ENCODE assay signal across 11 mouse cellular contexts in the genomic region with DNA sequence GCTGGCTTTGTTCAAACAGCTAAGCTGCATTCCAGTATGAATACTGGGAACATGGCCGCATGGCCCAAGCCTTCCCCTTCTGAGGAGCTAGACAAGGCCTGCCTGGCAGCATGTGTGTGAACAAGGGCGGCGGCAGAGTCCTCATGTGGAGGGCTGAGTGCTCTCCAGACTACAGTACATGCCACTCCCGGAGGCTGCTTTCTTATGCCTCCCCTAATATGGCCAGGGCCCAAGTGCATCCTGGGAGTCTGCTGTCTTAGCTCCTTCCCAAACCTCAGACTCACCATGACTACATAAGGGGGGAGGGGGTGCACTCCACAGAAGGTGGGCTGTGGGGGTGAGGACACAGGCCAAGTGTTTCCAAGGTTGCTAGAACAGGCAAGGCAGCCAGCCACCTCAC. TPM values are rescaled to one million over a fixed set of nuclear protein-coding genes. Genes with fewer than 3 reads are reported as not detected.
DNase-seq lines count a peak whose midpoint lies in the region; ATAC-seq and TF ChIP-seq lines count a peak whose summit lies in the region.
"Had no signal": no experiment of that assay in that cellular context is flagged by ENCODE, and none has a peak within 500 bp of the region (broad histone marks: within the 10 kb centered on the region; RNA-seq: fewer than 3 reads in every experiment).

No protein-coding gene starts in this region.

- no peak overlapping the region for H3K9ac ChIP-seq in liver, embryonic 16.5 days (ENCODE audit: low read depth, low read length)
- no peak overlapping the region for H3K9ac ChIP-seq in kidney, embryonic 16.5 days (replicated peaks; ENCODE audit: low read length)

- no peak for TF ChIP-seq POLR2A in cortical plate, adult 2 months (IDR thresholded peaks at IDR 0.05; ENCODE audit: extremely low read depth, insufficient read depth, low read length)

- H3K4me2 ChIP-seq in liver, embryonic 16.5 days (ENCODE audit: low read depth, low read length): no peak overlapping the region
- no peak overlapping the region for H3K4me2 ChIP-seq in kidney, embryonic 16.5 days (replicated peaks; ENCODE audit: low read depth, low read length)

- H3K27me3 ChIP-seq in liver, embryonic 16.5 days (ENCODE audit: control insufficient read depth, insufficient read depth, low read depth, low read length): no peaks in the 10 kb centered on the region
- peaks cover 23% of the 10 kb centered on the region for H3K27me3 ChIP-seq in megakaryocyte, embryonic 14.5 days (replicated peaks)
- H3K27me3 ChIP-seq in kidney, embryonic 16.5 days (ENCODE audit: insufficient read depth, low read length): no peaks in the 10 kb centered on the region

- ATAC-seq in liver, embryonic 16.5 days (ENCODE audit: low read depth): no peak
- ATAC-seq in kidney, embryonic 16.5 days (ENCODE audit: low FRiP score, low TSS enrichment): no peak

- no peak for DNase-seq in layer of hippocampus, adult 2 months (ENCODE audit: low spot score in 2 of 2)
- no peak for DNase-seq in layer of hippocampus, postnatal 25 days (ENCODE audit: extremely low spot score in 1 of 2, low spot score in 1 of 2)
- DNase-seq in right cerebral cortex, postnatal 14 days: no peak
- DNase-seq: cerebellum, postnatal 14 days; spleen, adult 18-20 months; thymus, postnatal 25 days had no signal

- H3K4me1 ChIP-seq in cortical plate, adult 2 months (ENCODE audit: control insufficient read depth, insufficient read depth, low read length): peaks cover 1% of the 10 kb centered on the region; the same call in 1 of the 2 replicates
- no peaks in the 10 kb centered on the region for H3K4me1 ChIP-seq in liver, embryonic 16.5 days (ENCODE audit: control insufficient read depth, low read depth, low read length)
- peaks cover 27% of the 10 kb centered on the region for H3K4me1 ChIP-seq in megakaryocyte, embryonic 14.5 days
- no peaks in the 10 kb centered on the region for H3K4me1 ChIP-seq in kidney, embryonic 16.5 days (ENCODE audit: insufficient read depth, low read length)

- H3K36me3 ChIP-seq in liver, embryonic 16.5 days (ENCODE audit: control insufficient read depth, insufficient read depth): no peaks in the 10 kb centered on the region
- H3K36me3 ChIP-seq in megakaryocyte, embryonic 14.5 days (replicated peaks; ENCODE audit: low read length): peaks cover 34% of the 10 kb centered on the region
- H3K36me3 ChIP-seq in kidney, embryonic 16.5 days (ENCODE audit: insufficient read depth, low read length): peaks cover 21% of the 10 kb centered on the region; the same call in 1 of the 2 replicates

- no peak overlapping the region for H3K4me3 ChIP-seq in layer of hippocampus, adult 2 months
- no peak overlapping the region for H3K4me3 ChIP-seq in cortical plate, adult 2 months (ENCODE audit: insufficient read depth, low read length)
- no peak overlapping the region for H3K4me3 ChIP-seq in liver, embryonic 16.5 days (ENCODE audit: low read depth, low read length)
- peak overlapping the region; percentile 25 for H3K4me3 ChIP-seq in megakaryocyte, embryonic 14.5 days (replicated peaks)
- H3K4me3 ChIP-seq in kidney, embryonic 16.5 days (ENCODE audit: low read length): no peak overlapping the region

- WGBS in liver, embryonic 16.5 days (ENCODE audit: insufficient replicate concordance): 63% methylated on average over 4 of the region's 4 CpGs
- WGBS in kidney, embryonic 16.5 days: 83% methylated on average over 4 of the region's 4 CpGs

- TF ChIP-seq CTCF in layer of hippocampus, adult 2 months (conservative IDR thresholded peaks at IDR 0.05): no peak
- TF ChIP-seq CTCF in cortical plate, adult 2 months (IDR thresholded peaks at IDR 0.05; ENCODE audit: extremely low read depth, insufficient read depth, low read length): no peak

- H3K9me3 ChIP-seq in liver, embryonic 16.5 days (replicated peaks; ENCODE audit: control insufficient read depth, low read length): no peaks in the 10 kb centered on the region
- no peaks in the 10 kb centered on the region for H3K9me3 ChIP-seq in megakaryocyte, embryonic 14.5 days
- no peaks in the 10 kb centered on the region for H3K9me3 ChIP-seq in kidney, embryonic 16.5 days (ENCODE audit: low read length)
- H3K9me3 ChIP-seq: G1E had no signal

- peak overlapping the region; percentile 28; the same call in 1 of the 2 replicates for H3K27ac ChIP-seq in layer of hippocampus, adult 2 months
- H3K27ac ChIP-seq in cortical plate, adult 2 months (ENCODE audit: insufficient read depth, low read length): peak overlapping the region; percentile 70
- peak overlapping the region; percentile 56 for H3K27ac ChIP-seq in liver, embryonic 16.5 days (ENCODE audit: low read length)
- no peak overlapping the region for H3K27ac ChIP-seq in kidney, embryonic 16.5 days (ENCODE audit: low read length)

RNA-seq across cellular contexts. Expression of a gene that starts 36.7 kb away (rescaled TPM):
- 10 to 100 TPM; 28.5 to 36.2 TPM for total RNA-seq in layer of hippocampus, adult 2 months (2021)
- 10 to 100 TPM; 24.2 to 31.2 TPM for total RNA-seq in layer of hippocampus, postnatal 25 days (2021)
- 46.8 and 51.7 TPM in 2 replicates for polyA plus RNA-seq in cortical plate, adult 2 months (2012; rRNA removed)
- 16.1 and 17.3 TPM in 2 replicates for polyA plus RNA-seq in liver, embryonic 16.5 days (2015; fragmentation: Nextera tagmentation; extraction: Ambion mirVana)
- polyA plus RNA-seq in megakaryocyte, embryonic 14.5 days (2012; ENCODE audit: insufficient read depth, low replicate concordance): 4.1 and 37.8 TPM in 2 replicates
- polyA plus RNA-seq in kidney, embryonic 16.5 days (2015; fragmentation: Nextera tagmentation; extraction: Ambion mirVana): 48.4 and 50.1 TPM in 2 replicates
